Mouse (Mus musculus): ENCODE results near the gene Gtse1. TPM values are rescaled to one million over a fixed set of nuclear protein-coding genes. Genes with fewer than 3 reads are reported as not detected.

Gtse1 gene
- 0.90 TPM for polyA plus RNA-seq (2017; shearing (Covaris generic))

GRCm38 (mm10) chr15:85859490-85860031, at the start of gene Gtse1:
Gene Gtse1 (plus strand): TSS chr15:85859745.

GRCm38 (mm10) chr15:85811535-85812277, 47.8 kb upstream of the Gtse1 start, which contains the start of gene Cdpf1:
Gene Cdpf1 (minus strand): TSS chr15:85811697.

GRCm38 (mm10) chr15:85821203-85822010, 38.1 kb upstream of the Gtse1 start, which contains the start of gene Pkdrej:
Gene Pkdrej (minus strand): TSS chr15:85821734.

DNA sequence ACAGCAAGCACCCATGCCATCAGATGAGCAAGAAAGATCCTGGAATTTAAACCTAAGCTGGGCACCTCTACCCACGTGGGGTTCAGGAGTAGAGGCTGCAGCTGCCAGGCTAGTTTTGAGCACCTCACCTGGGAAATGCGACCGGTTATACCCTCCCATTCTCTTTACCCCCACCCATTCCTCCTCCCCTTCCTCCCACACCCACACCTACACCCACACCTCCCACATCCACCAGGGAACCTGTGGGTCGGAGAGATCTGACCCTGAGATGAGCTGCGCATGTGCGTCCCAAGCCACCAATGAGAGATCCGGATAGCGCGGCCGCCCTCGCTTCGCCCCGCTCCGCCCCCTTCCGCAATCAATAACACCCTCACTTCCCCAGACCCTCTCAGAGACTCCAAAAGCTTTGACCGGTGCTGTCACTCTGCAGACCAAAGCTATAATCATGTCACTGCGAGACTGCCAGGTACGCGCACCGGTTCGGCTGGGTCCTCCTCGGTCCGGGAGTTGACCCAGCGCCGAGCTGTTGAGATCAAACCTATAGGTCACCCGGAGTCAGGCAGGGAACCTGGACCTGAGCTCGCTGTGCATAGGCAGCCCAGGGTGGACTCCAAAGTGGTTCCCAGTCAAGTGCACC, 27.5 kb upstream of the Gtse1 start, which contains the start of gene Ttc38:
TSS of gene Ttc38 (plus strand) at position 353 of the 637 bp plus-strand sequence.

GRCm38 (mm10) chr15:85878848-85879497, 19.4 kb downstream of the Gtse1 start, which contains the start of gene Trmu:
Gene Trmu (plus strand): TSS chr15:85879312.

Other genes with a start within 250 kb of the Gtse1 start
- gene Ppara, start 124.8 kb upstream of the Gtse1 start, polyA plus RNA-seq (2017; shearing (Covaris generic)), result 0.37 TPM
- gene Cdpf1, start 48.0 kb upstream of the Gtse1 start, polyA plus RNA-seq (2017; shearing (Covaris generic)), result 16.0 TPM
- 0.17 TPM for gene Pkdrej, start 38.0 kb upstream of the Gtse1 start, polyA plus RNA-seq (2017; shearing (Covaris generic))
- gene Ttc38, start 27.4 kb upstream of the Gtse1 start, polyA plus RNA-seq (2017; shearing (Covaris generic)), result 12.2 TPM
- 17.9 TPM for gene Trmu, start 19.6 kb downstream of the Gtse1 start, polyA plus RNA-seq (2017; shearing (Covaris generic))
- 9.6 TPM for gene Celsr1, start 174.0 kb downstream of the Gtse1 start, polyA plus RNA-seq (2017; shearing (Covaris generic))
- gene Gramd4, start 197.9 kb downstream of the Gtse1 start, polyA plus RNA-seq (2017; shearing (Covaris generic)), result 139 TPM

Measured in effector memory CD4-positive, alpha-beta T cell, adult 7 months (primary cell).